Mouse (Mus musculus) kidney, embryonic 15.5 days (tissue): ENCODE results near the gene Phactr3. TPM values are rescaled to one million over a fixed set of nuclear protein-coding genes. Genes with fewer than 3 reads are reported as not detected.
A peak's percentile ranks its signal among the peaks of the same experiment; 100 is the strongest.

Experiments used
- ATAC-seq: fragments of 200-750 bp; cut with Nextera tagmentation; replicated peaks from 2 replicates; pipeline ENCODE4 v1.8.0; 2017; ENCODE audit warnings: moderate TSS enrichment; ENCODE audit not compliant: low FRiP score
- H3K27ac ChIP-seq: fragments of 300-500 bp; sonication (generic); 2 replicates; pipeline ENCODE4 v1.5.1; 2015; ENCODE audit warnings: mild to moderate bottlenecking, inconsistent platforms
- H3K27me3 ChIP-seq: fragments of 300-500 bp; sonication (generic); 2 replicates; pipeline ENCODE4 v1.6.1; 2015; ENCODE audit warnings: inconsistent platforms
- H3K36me3 ChIP-seq: fragments of 300-500 bp; sonication (generic); 2 replicates; pipeline ENCODE4 v1.6.1; 2015; ENCODE audit warnings: inconsistent platforms
- H3K4me1 ChIP-seq: fragments of 300-500 bp; sonication (generic); 2 replicates; pipeline ENCODE4 v1.6.1; 2015; ENCODE audit warnings: inconsistent platforms
- H3K4me2 ChIP-seq: fragments of 300-500 bp; sonication (generic); 2 replicates; pipeline ENCODE4 v1.6.1; 2015; ENCODE audit warnings: moderate library complexity, mild to moderate bottlenecking, inconsistent platforms
- H3K4me3 ChIP-seq: fragments of 300-500 bp; sonication (generic); replicated peaks from 2 replicates; pipeline ENCODE4 v1.5.1; 2015; ENCODE audit warnings: mild to moderate bottlenecking, inconsistent platforms
- H3K9ac ChIP-seq: fragments of 300-500 bp; sonication (generic); 2 replicates; pipeline ENCODE4 v1.6.1; 2015; ENCODE audit warnings: mild to moderate bottlenecking, inconsistent platforms
- H3K9me3 ChIP-seq: fragments of 300-500 bp; sonication (generic); replicated peaks from 2 replicates; pipeline ENCODE4 v1.6.1; 2016; ENCODE audit warnings: inconsistent platforms
- WGBS: fragments of 180-500 bp; shearing (Covaris S2); methylation state at CpG from one replicate; pipeline ENCODE4 v1.1.7; 2015; ENCODE audit warnings: mixed read lengths; 5-methylcytosine and 5-hydroxymethylcytosine counted together
- polyA plus RNA-seq: library from polyadenylated mRNA; unstranded; fragments of >200 nt; fragmentation: Nextera tagmentation; extraction: Ambion mirVana; gene quantifications from 2 replicates; pipeline ENCODE4 v1.2.1, GENCODE M21; 2015

Phactr3 gene
- polyA plus RNA-seq, 1 experiment from 2014 or later: 1.5 TPM

DNA sequence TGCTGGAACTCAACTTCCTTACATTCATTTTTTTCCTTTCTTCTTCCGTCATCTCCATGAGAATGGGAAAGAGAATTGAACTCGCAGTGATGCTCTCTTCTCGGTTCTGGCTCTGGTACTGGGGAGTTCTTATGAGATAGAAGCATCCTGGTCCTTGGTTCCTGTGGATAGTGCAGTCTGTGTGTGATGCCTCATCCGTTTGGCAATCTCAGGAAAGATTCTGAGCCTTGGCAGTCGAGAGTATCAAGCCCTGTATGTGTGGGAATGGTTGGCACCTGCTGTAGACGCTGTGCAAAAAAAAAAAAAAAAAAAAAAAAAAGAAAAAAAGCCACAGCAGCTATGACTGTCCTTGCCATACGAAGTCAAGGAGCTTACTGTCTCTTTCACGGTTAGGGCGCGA, 47.2 kb downstream of the Phactr3 start:
- Histone ChIP-seq H3K36me3 (no peaks in the 10 kb centered on the region), H3K9ac (no peak overlapping the region), H3K9me3 (no peaks in the 10 kb centered on the region), H3K27me3 (no peaks in the 10 kb centered on the region), H3K27ac (no peak overlapping the region), H3K4me3 (no peak overlapping the region), H3K4me2 (no peak overlapping the region), H3K4me1 (no peaks in the 10 kb centered on the region)
- ATAC-seq: no peak
- 75% methylated on average over 10 of the region's 10 CpGs for WGBS

- ATAC-seq: no peak
- H3K4me3 ChIP-seq: no peak overlapping the region
- 70% methylated on average over 8 of the region's 8 CpGs for WGBS
- no peak overlapping the region for H3K27ac ChIP-seq
- no peaks in the 10 kb centered on the region for H3K36me3 ChIP-seq
- H3K9ac ChIP-seq: no peak overlapping the region
- H3K27me3 ChIP-seq: no peaks in the 10 kb centered on the region
- no peaks in the 10 kb centered on the region for H3K4me1 ChIP-seq
- no peak overlapping the region for H3K4me2 ChIP-seq
- H3K9me3 ChIP-seq: no peaks in the 10 kb centered on the region
Observed at GRCm38 (mm10) chr2:178169983-178170382, 51.2 kb downstream of the Phactr3 start.

DNA sequence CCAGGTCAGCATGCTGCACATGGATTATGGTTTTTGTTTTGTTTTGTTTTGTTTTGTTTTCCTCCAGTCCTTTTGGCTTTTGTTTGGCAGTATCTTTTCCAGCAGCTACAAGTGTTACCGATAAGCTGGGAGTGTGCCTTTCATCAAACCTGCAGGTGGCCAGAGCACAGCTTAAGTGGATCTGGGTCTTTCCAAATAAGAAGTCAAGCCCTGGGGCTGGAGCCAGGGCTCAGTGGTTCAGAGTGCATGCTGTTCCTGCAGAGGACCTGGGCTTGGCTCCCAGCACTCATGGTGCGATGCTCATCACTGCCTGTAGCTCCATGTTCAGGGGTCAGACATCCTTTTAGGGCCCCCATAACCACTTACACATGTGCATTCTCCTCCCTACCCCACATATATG, 55.2 kb downstream of the Phactr3 start:
- 80% methylated on average over 2 of the region's 2 CpGs for WGBS
- no peaks in the 10 kb centered on the region for H3K9me3 ChIP-seq
- no peak overlapping the region for H3K4me3 ChIP-seq
- no peak overlapping the region for H3K4me2 ChIP-seq
- H3K4me1 ChIP-seq: no peaks in the 10 kb centered on the region
- no peak overlapping the region for H3K9ac ChIP-seq
- no peaks in the 10 kb centered on the region for H3K27me3 ChIP-seq
- H3K36me3 ChIP-seq: no peaks in the 10 kb centered on the region
- ATAC-seq: no peak
- H3K27ac ChIP-seq: no peak overlapping the region

DNA sequence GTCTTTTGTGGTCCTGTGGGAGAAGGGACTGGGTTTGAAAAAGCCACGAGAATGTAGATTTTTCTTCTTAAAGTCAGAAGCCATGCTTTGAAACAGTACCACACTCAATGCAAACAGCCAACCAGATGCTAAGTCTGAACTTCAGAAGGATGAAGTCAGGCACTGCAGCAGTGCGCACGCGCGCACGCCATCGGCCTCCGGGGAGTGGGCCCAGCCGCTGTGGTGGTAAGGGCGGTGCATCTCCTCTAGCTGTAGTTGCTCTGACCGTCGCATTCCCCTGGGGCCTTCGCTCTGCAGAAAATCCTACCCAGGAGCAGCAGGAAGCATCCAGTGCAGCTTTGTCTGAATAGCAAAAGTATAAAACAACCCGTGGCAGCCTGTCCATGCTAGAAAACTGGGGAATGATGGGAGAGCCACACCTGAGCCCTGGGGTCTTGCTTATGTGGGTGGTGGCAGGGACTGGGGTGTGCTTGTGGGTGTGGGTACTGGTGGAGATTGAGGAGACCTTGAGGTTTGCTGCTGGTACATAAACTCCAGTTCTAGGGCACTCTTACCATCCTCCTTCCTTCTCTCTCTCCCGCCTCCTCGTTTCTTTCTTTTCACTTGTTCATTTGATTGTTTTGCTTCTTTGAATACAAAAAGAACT, 56.6 kb downstream of the Phactr3 start:
- no peak overlapping the region for H3K27ac ChIP-seq
- ATAC-seq: peak; percentile 70; the same call in 1 of the 2 replicates
- H3K9me3 ChIP-seq: no peaks in the 10 kb centered on the region
- no peak overlapping the region for H3K4me3 ChIP-seq
- H3K36me3 ChIP-seq: no peaks in the 10 kb centered on the region
- WGBS: 38% methylated on average over 16 of the region's 16 CpGs
- H3K4me2 ChIP-seq: peak overlapping the region; percentile 47
- no peaks in the 10 kb centered on the region for H3K27me3 ChIP-seq
- no peaks in the 10 kb centered on the region for H3K4me1 ChIP-seq
- H3K9ac ChIP-seq: no peak overlapping the region

GRCm38 (mm10) chr2:178184251-178184650, 65.5 kb downstream of the Phactr3 start:
- H3K9me3 ChIP-seq: no peaks in the 10 kb centered on the region
- WGBS: 47% methylated on average over 5 of the region's 5 CpGs
- H3K27ac ChIP-seq: no peak overlapping the region

GRCm38 (mm10) chr2:178184862-178185261, 66.1 kb downstream of the Phactr3 start:
- Histone ChIP-seq H3K4me2 (no peak overlapping the region), H3K36me3 (no peaks in the 10 kb centered on the region), H3K9ac (no peak overlapping the region), H3K27ac (no peak overlapping the region), H3K4me1 (no peaks in the 10 kb centered on the region), H3K4me3 (no peak overlapping the region), H3K9me3 (no peaks in the 10 kb centered on the region), H3K27me3 (no peaks in the 10 kb centered on the region)
- ATAC-seq: peak; percentile 54
- 43% methylated on average over 6 of the region's 6 CpGs for WGBS

More at GRCm38 (mm10) chr2:178184251-178184650, 65.5 kb downstream of the Phactr3 start:
- Histone ChIP-seq H3K4me2 (no peak overlapping the region), H3K4me1 (no peaks in the 10 kb centered on the region), H3K4me3 (no peak overlapping the region), H3K27me3 (no peaks in the 10 kb centered on the region), H3K36me3 (no peaks in the 10 kb centered on the region), H3K9ac (no peak overlapping the region)
- ATAC-seq: no peak

- ATAC-seq: no peak
- Histone ChIP-seq H3K27me3 (no peaks in the 10 kb centered on the region), H3K9ac (no peak overlapping the region), H3K4me3 (no peak overlapping the region), H3K36me3 (no peaks in the 10 kb centered on the region), H3K9me3 (no peaks in the 10 kb centered on the region), H3K27ac (no peak overlapping the region), H3K4me2 (no peak overlapping the region), H3K4me1 (no peaks in the 10 kb centered on the region)
- 74% methylated on average over 2 of the region's 2 CpGs for WGBS
Observed at GRCm38 (mm10) chr2:178188988-178189387, 70.2 kb downstream of the Phactr3 start.

DNA sequence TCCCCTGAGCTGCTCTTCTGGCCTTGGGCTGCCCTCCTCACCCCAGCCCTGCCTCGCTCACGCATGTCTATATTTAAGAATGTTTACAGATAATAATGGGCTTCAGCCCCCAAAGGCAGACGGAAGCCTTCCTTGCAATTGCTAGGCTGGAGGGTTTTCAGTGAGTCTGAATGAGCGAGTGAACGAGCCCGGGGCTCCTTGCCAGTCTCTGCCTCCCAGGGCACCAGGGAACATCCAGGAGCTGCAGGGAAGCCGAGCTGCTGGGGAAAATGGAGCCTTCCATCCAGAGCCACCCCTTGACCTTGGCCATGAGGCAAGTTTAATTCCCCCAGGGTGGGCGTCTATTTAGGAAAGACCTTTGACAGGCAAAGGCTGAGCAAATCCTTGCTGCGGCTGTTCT, 74.1 kb downstream of the Phactr3 start:
- Histone ChIP-seq H3K4me1 (no peaks in the 10 kb centered on the region), H3K36me3 (no peaks in the 10 kb centered on the region), H3K9ac (no peak overlapping the region), H3K9me3 (no peaks in the 10 kb centered on the region), H3K4me2 (no peak overlapping the region), H3K4me3 (no peak overlapping the region), H3K27ac (no peak overlapping the region), H3K27me3 (no peaks in the 10 kb centered on the region)
- no peak for ATAC-seq
- 51% methylated on average over 9 of the region's 9 CpGs for WGBS

DNA sequence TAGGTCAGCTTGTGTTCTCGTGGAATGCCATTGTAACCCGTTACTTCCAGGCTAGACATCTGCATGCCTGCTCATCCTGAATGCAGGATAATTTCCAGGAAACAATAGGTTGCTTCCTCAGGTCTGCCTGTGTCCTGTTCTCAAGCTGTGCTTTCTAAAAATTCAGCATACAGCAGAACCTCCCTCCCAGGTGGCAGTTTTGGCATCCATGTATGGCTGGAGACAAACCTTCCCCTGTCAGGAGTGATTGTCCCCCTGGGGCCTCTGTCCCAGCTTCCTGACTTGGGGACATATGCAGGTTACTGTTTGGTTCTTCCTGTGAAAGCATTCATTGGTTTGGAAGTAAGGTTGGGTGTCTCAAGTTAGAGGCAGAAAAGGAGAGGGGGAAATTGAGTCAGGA, 74.7 kb downstream of the Phactr3 start:
- no peak for ATAC-seq
- Histone ChIP-seq H3K4me1 (no peaks in the 10 kb centered on the region), H3K36me3 (no peaks in the 10 kb centered on the region), H3K9ac (no peak overlapping the region), H3K9me3 (no peaks in the 10 kb centered on the region), H3K27me3 (no peaks in the 10 kb centered on the region), H3K27ac (no peak overlapping the region), H3K4me3 (no peak overlapping the region), H3K4me2 (no peak overlapping the region)
- 46% methylated on average over 2 of the region's 2 CpGs for WGBS

- WGBS: 50% methylated on average over 5 of the region's 5 CpGs
- Histone ChIP-seq H3K4me1 (no peaks in the 10 kb centered on the region), H3K9ac (no peak overlapping the region), H3K9me3 (no peaks in the 10 kb centered on the region), H3K27ac (no peak overlapping the region), H3K36me3 (no peaks in the 10 kb centered on the region), H3K4me2 (no peak overlapping the region), H3K4me3 (no peak overlapping the region), H3K27me3 (no peaks in the 10 kb centered on the region)
- ATAC-seq: no peak
Observed at GRCm38 (mm10) chr2:178194908-178195307, 76.1 kb downstream of the Phactr3 start.

- H3K4me2 ChIP-seq: no peak overlapping the region
- H3K9ac ChIP-seq: no peak overlapping the region
- 90% methylated on average over 6 of the region's 6 CpGs for WGBS
- ATAC-seq: no peak
- no peaks in the 10 kb centered on the region for H3K9me3 ChIP-seq
- no peaks in the 10 kb centered on the region for H3K36me3 ChIP-seq
- H3K4me1 ChIP-seq: no peaks in the 10 kb centered on the region
- H3K4me3 ChIP-seq: no peak overlapping the region
- no peak overlapping the region for H3K27ac ChIP-seq
- no peaks in the 10 kb centered on the region for H3K27me3 ChIP-seq
Observed at GRCm38 (mm10) chr2:178196038-178196437, 77.3 kb downstream of the Phactr3 start.

DNA sequence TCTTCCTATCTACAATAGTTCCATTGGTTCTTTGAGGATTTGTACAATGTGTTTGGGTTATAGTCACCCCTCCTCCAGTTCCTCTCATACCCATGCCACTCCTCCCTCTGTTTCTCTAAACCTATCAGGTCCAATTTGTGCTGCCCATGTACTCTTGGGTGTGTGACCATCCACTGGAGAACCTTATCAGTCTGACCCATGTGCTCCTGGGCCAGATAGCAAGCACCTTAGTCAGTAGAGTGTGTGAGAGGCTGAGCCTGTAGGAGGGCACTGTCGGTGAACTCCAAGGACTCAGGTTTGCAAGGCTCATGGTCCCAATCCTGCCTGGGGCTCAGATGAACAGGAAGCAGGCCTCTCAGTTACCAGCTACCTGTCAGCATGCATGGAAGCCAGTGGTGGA, 78.8 kb downstream of the Phactr3 start:
- Histone ChIP-seq H3K36me3 (no peaks in the 10 kb centered on the region), H3K9ac (no peak overlapping the region), H3K27me3 (no peaks in the 10 kb centered on the region), H3K27ac (no peak overlapping the region), H3K4me3 (no peak overlapping the region), H3K4me1 (no peaks in the 10 kb centered on the region), H3K4me2 (no peak overlapping the region), H3K9me3 (no peaks in the 10 kb centered on the region)
- 75% methylated on average over 1 of the region's 1 CpGs for WGBS
- ATAC-seq: peak; percentile 50; the same call in 1 of the 2 replicates

- no peaks in the 10 kb centered on the region for H3K36me3 ChIP-seq
- no peak overlapping the region for H3K27ac ChIP-seq
- no peaks in the 10 kb centered on the region for H3K4me1 ChIP-seq
- WGBS: 84% methylated on average over 10 of the region's 10 CpGs
- H3K4me3 ChIP-seq: no peak overlapping the region
- no peak overlapping the region for H3K4me2 ChIP-seq
- no peaks in the 10 kb centered on the region for H3K27me3 ChIP-seq
- no peaks in the 10 kb centered on the region for H3K9me3 ChIP-seq
- no peak for ATAC-seq
- H3K9ac ChIP-seq: no peak overlapping the region
Observed at GRCm38 (mm10) chr2:178204455-178204854, 85.7 kb downstream of the Phactr3 start.
